Mouse (Mus musculus): ENCODE results near the gene Gm17324.

DNA sequence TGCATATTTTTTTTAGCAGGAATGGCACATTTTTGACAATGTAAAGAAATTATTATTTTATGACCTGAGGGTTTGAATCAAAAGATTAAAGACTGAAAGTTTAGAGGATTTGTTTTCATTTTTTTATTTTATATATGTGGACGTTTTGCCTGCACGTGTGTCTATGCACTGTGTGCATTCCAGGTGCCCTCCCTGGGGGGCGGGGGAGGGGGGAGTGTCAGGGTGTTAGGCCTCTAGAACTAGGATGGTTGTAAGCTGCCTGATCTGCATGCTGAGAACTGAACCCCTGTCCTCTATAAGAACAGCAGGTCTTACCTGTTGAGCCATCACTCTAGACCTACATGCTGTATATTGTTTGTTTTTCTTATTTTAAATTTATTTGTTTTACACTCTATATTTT is 36.1 kb upstream of the Gm17324 start:
- TF ChIP-seq POLR2A (IDR thresholded peaks at IDR 0.05; ENCODE audit: borderline replicate concordance, insufficient read depth, low read length) (no peak), CTCF (IDR thresholded peaks at IDR 0.05; ENCODE audit: borderline replicate concordance, insufficient read depth, low read depth, low read length) (no peak)

Measured in cerebellum, adult 2 months (tissue).